Mouse (Mus musculus): ENCODE measurements at regions not wholly inside any gene's neighbourhood (a gene's known extent, or its start where the extent isn't known, plus 50 kb on each side); places are given as distances from the start of the nearest gene placed in this dataset.

DNA sequence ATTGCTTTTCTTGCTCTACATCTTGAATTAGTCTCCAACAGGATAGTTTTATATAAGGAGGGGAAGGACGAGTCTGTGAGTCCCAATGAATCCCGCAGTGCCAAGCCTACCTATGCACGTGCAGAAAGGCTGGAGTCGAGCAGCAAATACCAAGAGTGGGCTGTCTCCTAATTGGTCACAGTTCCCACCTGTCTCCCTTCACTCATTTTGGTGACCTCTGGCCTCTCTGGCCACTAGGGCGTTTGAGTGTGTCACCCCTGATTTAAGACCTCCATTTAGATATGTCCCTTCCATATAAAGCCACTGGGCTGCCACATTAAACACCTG, 234.1 kb downstream of the Zfp36l1 start:
- TF ChIP-seq CTCF (IDR thresholded peaks at IDR 0.05; ENCODE audit: borderline replicate concordance, extremely low read depth, insufficient read depth, insufficient read length) (no peak), POLR2A (IDR thresholded peaks at IDR 0.05; ENCODE audit: borderline replicate concordance, extremely low read depth, insufficient read depth, insufficient read length, poor library complexity, severe bottlenecking) (no peak)
